Mouse (Mus musculus): Measurements from ENCODE around the gene Pygo1. TPM values are rescaled to one million over a fixed set of nuclear protein-coding genes. Genes with fewer than 3 reads are reported as not detected.
A peak's percentile ranks its signal among the peaks of the same experiment; 100 is the strongest.

The Pygo1 gene
- polyA plus RNA-seq, 2 experiments: 0.06 to 0.09 TPM

- Histone ChIP-seq H3K36me3 (replicated peaks; ENCODE audit: control insufficient read depth, insufficient read depth, low read depth) (no peaks in the 10 kb centered on the region), H3K9me3 (ENCODE audit: control insufficient read depth, low read length) (no peaks in the 10 kb centered on the region), H3K4me1 (replicated peaks; ENCODE audit: control insufficient read depth in 2 of 2, insufficient read depth in 2 of 2, low read length in 1 of 2) (no peaks in the 10 kb centered on the region), H3K4me3 (ENCODE audit: insufficient read depth in 1 of 2, low read depth in 2 of 2, low read length in 2 of 2) (no peak overlapping the region), H3K27ac (no peak overlapping the region), H3K27me3 (ENCODE audit: control insufficient read depth, insufficient read depth, low read length) (no peaks in the 10 kb centered on the region), H3K9ac (replicated peaks) (no peak overlapping the region), H3K4me2 (ENCODE audit: low read depth) (no peak overlapping the region)
- ATAC-seq (ENCODE audit: insufficient read depth) (no peak), DNase-seq (ENCODE audit: low read depth in 3 of 3, low spot score in 3 of 3) (no peak)
- WGBS (ENCODE audit: insufficient replicate concordance): 64% methylated on average over 1 of the region's 1 CpGs
- TF ChIP-seq EP300 (IDR thresholded peaks at IDR 0.05; ENCODE audit: low read depth) (no peak), CTCF (IDR thresholded peaks at IDR 0.05; ENCODE audit: low read depth) (no peak; the same call in 1 of the 2 replicates)
Measured at GRCm38 (mm10) chr9:72947010-72947409, 21.6 kb downstream of the Pygo1 start.

- no peak for DNase-seq (ENCODE audit: low read depth in 3 of 3, low spot score in 3 of 3)
- WGBS (ENCODE audit: insufficient replicate concordance): 60% methylated on average over 7 of the region's 7 CpGs
- no peak for ATAC-seq (ENCODE audit: insufficient read depth)
- TF ChIP-seq CTCF (IDR thresholded peaks at IDR 0.05; ENCODE audit: low read depth) (no peak), EP300 (IDR thresholded peaks at IDR 0.05; ENCODE audit: low read depth) (no peak)
- H3K4me1 ChIP-seq (replicated peaks; ENCODE audit: control insufficient read depth in 2 of 2, insufficient read depth in 2 of 2, low read length in 1 of 2): no peaks in the 10 kb centered on the region
- H3K27ac ChIP-seq: no peak overlapping the region
- no peak overlapping the region for H3K4me2 ChIP-seq (ENCODE audit: low read depth)
- H3K36me3 ChIP-seq (replicated peaks; ENCODE audit: control insufficient read depth, insufficient read depth, low read depth): no peaks in the 10 kb centered on the region
- no peak overlapping the region for H3K9ac ChIP-seq (replicated peaks)
- no peaks in the 10 kb centered on the region for H3K27me3 ChIP-seq (ENCODE audit: control insufficient read depth, insufficient read depth, low read length)
- no peak overlapping the region for H3K4me3 ChIP-seq (ENCODE audit: insufficient read depth in 1 of 2, low read depth in 2 of 2, low read length in 2 of 2)
- no peaks in the 10 kb centered on the region for H3K9me3 ChIP-seq (ENCODE audit: control insufficient read depth, low read length)
Measured at GRCm38 (mm10) chr9:72949572-72949971, 24.1 kb downstream of the Pygo1 start.

GRCm38 (mm10) chr9:72954746-72955145 is 29.3 kb downstream of the Pygo1 start:
- H3K9me3 ChIP-seq (ENCODE audit: control insufficient read depth, low read length): no peaks in the 10 kb centered on the region
- TF ChIP-seq CTCF (IDR thresholded peaks at IDR 0.05; ENCODE audit: low read depth): peak; percentile 51
- TF ChIP-seq EP300 (IDR thresholded peaks at IDR 0.05; ENCODE audit: low read depth): no peak
- no peaks in the 10 kb centered on the region for H3K27me3 ChIP-seq (ENCODE audit: control insufficient read depth, insufficient read depth, low read length)
- DNase-seq (ENCODE audit: low read depth in 3 of 3, low spot score in 3 of 3) (no peak), ATAC-seq (ENCODE audit: insufficient read depth) (no peak)
- no peak overlapping the region for H3K4me2 ChIP-seq (ENCODE audit: low read depth)
- peaks cover 0 to 8% of the 10 kb centered on the region in 2 experiments; a peak in 2 of 4 replicates for H3K4me1 ChIP-seq (replicated peaks; ENCODE audit: control insufficient read depth in 2 of 2, insufficient read depth in 2 of 2, low read length in 1 of 2)
- 30% methylated on average over 2 of the region's 2 CpGs for WGBS (ENCODE audit: insufficient replicate concordance)
- no peak overlapping the region for H3K4me3 ChIP-seq (ENCODE audit: insufficient read depth in 1 of 2, low read depth in 2 of 2, low read length in 2 of 2)
- H3K9ac ChIP-seq (replicated peaks): no peak overlapping the region
- no peak overlapping the region for H3K27ac ChIP-seq
- H3K36me3 ChIP-seq (replicated peaks; ENCODE audit: control insufficient read depth, insufficient read depth, low read depth): no peaks in the 10 kb centered on the region

DNA sequence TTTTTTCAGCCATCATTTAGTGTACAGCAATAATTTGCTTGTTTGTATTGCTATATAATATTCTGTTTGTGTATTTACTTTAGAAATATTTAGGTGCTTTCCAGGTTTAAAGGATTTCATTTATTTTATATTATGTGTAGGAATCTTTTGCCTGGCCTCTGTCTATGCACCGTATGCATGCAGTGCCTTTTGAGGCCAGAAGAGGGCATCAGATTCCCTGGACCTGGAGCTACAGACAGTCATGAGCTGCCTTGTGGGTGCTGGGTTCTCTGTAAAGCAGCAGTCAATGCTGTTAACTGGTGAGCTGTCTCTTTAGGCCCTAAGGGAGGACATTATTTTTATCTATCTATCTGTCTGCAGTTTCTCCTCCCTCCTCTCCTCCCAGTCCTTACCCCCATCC is 30.1 kb downstream of the Pygo1 start:
- WGBS (ENCODE audit: insufficient replicate concordance): 12% methylated on average over 1 of the region's 1 CpGs
- DNase-seq (ENCODE audit: low read depth in 3 of 3, low spot score in 3 of 3): peak in 1 of 3 experiments; percentile 20
- no peak for ATAC-seq (ENCODE audit: insufficient read depth)
- H3K4me2 ChIP-seq (ENCODE audit: low read depth): no peak overlapping the region
- H3K4me3 ChIP-seq (ENCODE audit: insufficient read depth in 1 of 2, low read depth in 2 of 2, low read length in 2 of 2): no peak overlapping the region
- no peak overlapping the region for H3K9ac ChIP-seq (replicated peaks)
- no peaks in the 10 kb centered on the region for H3K36me3 ChIP-seq (replicated peaks; ENCODE audit: control insufficient read depth, insufficient read depth, low read depth)
- H3K4me1 ChIP-seq (replicated peaks; ENCODE audit: control insufficient read depth in 2 of 2, insufficient read depth in 2 of 2, low read length in 1 of 2): peaks cover 0 to 8% of the 10 kb centered on the region in 2 experiments; a peak in 2 of 4 replicates
- TF ChIP-seq EP300 (IDR thresholded peaks at IDR 0.05; ENCODE audit: low read depth): no peak
- TF ChIP-seq CTCF (IDR thresholded peaks at IDR 0.05; ENCODE audit: low read depth): peak; percentile 83
- H3K9me3 ChIP-seq (ENCODE audit: control insufficient read depth, low read length): no peaks in the 10 kb centered on the region
- no peaks in the 10 kb centered on the region for H3K27me3 ChIP-seq (ENCODE audit: control insufficient read depth, insufficient read depth, low read length)
- H3K27ac ChIP-seq: no peak overlapping the region

- Histone ChIP-seq H3K36me3 (replicated peaks; ENCODE audit: control insufficient read depth, insufficient read depth, low read depth) (no peaks in the 10 kb centered on the region), H3K4me1 (replicated peaks; ENCODE audit: control insufficient read depth in 2 of 2, insufficient read depth in 2 of 2, low read length in 1 of 2) (peaks cover 0 to 11% of the 10 kb centered on the region in 2 experiments; a peak in 2 of 4 replicates), H3K9me3 (ENCODE audit: control insufficient read depth, low read length) (no peaks in the 10 kb centered on the region), H3K4me2 (ENCODE audit: low read depth) (peak within 1 kb of the TSS; percentile 72), H3K4me3 (ENCODE audit: insufficient read depth in 1 of 2, low read depth in 2 of 2, low read length in 2 of 2) (peak within 1 kb of the TSS; percentile 71 to 97), H3K27me3 (ENCODE audit: control insufficient read depth, insufficient read depth, low read length) (no peaks in the 10 kb centered on the region), H3K9ac (replicated peaks) (peak within 1 kb of the TSS; percentile 56), H3K27ac (no peak within 1 kb of the TSS)
- peak; percentile 42 to 52 (median 46) for DNase-seq (ENCODE audit: low read depth in 3 of 3, low spot score in 3 of 3)
- 3% methylated on average over 43 of the region's 43 CpGs for WGBS (ENCODE audit: insufficient replicate concordance)
- ATAC-seq (ENCODE audit: insufficient read depth): peak; percentile 67
- TF ChIP-seq CTCF (IDR thresholded peaks at IDR 0.05; ENCODE audit: low read depth): peak; percentile 12; the same call in 1 of the 2 replicates
- no peak for TF ChIP-seq EP300 (IDR thresholded peaks at IDR 0.05; ENCODE audit: low read depth)
Measured at GRCm38 (mm10) chr9:72958521-72959450, 33.3 kb downstream of the Pygo1 start, which contains the start of the genes Dyx1c1 and Gm44503. Gene Dyx1c1 (plus strand): TSS chr9:72958785. Gene Gm44503 (plus strand): TSS chr9:72958852.
